Mouse (Mus musculus): ENCODE data around the gene Egln1.

Gene Egln1

DNA sequence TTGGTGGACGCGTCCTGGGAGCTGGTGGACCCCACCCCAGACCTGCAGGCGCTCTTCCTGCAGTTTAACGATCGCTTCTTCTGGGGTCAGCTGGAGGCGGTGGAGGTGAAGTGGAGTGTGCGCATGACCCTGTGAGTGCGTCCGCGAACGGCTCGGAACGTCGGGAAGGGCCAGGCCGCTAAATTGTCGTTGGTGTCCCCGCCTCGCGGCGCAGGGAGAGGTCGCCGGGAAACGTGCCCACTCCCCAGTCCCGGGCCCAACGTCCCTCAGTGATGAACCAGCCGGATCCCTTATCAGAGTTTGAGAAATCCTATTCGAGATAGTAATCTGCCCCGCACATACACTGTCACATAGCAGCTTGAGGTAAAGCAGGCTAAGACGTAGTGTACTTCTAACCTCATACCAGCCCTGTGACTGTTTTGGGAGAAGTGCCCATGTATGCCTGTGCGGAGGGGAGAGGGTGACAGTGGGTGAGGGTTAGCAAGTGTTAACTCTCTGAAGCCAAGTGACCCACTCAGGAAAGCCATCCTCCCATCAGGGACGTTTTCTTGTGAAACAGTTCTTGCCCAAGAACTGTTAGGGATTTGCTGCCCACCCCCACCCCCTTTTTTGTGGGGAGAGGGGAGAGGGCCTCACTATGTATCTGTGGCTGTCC lies 50.7 kb downstream of the Egln1 start:
- DNase-seq, result no peak

DNA sequence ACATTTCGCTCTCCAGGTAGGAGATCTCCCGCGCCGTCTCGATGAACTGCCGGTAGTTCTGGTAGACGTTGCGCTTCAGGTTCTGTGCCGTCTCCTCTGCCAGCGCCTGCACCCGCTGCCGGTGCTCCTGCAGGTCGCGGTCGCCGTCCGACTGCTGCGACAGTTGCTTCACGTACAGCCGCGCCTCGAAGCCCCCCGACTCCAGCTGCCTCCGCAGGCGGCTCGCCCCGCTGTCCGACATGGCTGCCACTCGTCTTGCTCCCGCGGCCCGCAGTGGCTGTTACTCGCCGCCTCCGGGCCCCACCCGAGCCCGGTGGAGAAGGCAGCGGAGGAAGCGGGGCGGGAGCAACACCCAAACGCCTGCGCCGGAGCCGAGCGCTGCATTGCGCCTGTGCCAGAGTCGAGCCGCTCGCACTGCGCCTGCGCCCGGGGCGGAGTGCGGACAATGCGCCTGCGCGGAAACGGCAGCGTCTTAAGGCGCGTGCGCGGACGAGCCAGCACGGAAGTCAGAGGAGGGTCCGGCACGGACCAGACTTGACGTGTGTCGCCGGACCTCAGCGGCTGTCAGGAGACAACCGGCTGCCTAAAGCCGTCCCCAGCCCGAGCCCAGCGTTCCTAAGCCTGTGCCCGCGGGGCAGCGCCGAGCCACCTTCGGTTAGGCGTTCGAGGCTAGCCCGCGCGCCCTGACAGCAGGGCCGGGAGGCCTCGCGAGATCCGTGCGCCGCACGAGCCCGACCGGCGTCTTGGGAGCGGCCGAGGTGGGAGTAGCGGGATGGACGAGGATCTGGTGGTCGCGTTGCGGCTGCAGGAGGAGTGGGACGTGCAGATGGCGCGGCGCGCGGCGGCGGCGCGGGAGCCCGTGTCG lies 51.5 kb downstream of the Egln1 start, which contains the start of the genes Exoc8 and Sprtn:
Gene Exoc8 (minus strand): TSS at position 320 of the 865 bp plus-strand sequence.
Gene Sprtn (plus strand): TSS at position 501 of the 865 bp plus-strand sequence.
- DNase-seq, result peak; percentile 98

DNA sequence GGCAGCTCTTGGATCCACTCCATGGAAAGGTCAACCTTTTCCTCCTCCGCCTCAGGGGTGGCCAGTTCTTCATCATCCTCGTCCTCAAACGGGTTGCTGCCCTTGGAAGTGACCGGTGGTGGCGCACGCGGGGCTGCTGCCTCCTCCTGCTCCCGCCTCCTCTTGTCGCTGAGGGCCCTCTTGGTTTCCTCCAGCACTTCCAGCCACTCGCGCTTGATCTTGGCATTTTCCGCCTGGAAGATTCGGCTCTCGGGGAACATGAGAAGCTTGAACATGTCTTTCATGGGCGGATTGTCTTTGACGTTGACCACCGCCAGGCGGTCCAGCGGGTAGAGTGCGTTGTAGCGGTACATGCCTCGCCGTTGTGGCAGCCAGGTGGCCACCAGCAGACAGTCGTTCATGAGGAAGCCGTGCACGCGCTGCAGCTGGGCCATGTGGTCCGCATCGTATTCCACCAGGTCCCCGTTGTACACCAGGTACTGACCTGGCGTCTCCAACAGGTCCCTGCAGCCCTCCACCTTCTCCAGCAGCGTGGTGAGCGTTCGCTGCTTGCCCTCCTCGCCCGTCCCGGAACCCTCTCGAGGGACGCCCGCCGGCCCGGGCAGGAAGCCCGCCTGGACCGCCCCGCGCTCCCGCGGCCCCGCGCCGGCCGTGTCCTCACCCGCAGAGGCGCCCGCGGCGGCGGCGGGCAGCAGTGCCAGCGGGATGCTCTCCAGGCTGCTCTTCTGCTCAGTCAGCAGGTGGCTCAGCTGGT lies 52.3 kb downstream of the Egln1 start:
- DNase-seq, result peak; percentile 86 to 91

DNA sequence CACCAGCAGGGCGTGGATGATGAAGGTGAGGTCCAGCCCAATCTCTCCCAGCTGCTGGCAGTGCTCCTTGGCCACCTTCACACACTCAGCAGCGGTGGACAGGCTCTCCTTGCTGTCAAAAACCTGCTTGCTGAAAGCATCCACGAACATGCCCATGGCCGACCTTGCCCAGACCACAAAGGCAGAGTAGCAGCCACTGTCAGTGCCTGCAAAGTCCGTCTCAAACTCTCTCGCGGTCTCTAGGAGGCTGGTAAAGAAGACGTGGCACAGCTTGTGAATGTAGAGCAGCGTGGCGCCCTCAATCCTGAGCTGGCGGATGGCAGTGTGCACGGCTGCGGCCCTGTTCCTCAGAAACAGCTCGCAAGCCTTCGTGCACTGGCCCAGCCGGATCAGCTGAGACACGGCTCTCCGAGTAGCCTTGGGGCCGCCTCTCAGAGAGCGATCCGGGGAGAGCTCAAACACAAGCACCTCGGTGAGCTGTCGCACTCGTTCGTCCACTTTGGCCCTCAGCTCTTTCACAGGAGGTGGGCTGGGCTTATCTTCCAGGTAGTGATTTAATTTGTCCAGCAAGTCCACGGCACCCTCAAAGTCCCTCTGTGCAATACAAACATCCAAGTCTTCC lies 53.0 kb downstream of the Egln1 start:
- peak in 1 of 2 experiments; percentile 34 for DNase-seq

DNA sequence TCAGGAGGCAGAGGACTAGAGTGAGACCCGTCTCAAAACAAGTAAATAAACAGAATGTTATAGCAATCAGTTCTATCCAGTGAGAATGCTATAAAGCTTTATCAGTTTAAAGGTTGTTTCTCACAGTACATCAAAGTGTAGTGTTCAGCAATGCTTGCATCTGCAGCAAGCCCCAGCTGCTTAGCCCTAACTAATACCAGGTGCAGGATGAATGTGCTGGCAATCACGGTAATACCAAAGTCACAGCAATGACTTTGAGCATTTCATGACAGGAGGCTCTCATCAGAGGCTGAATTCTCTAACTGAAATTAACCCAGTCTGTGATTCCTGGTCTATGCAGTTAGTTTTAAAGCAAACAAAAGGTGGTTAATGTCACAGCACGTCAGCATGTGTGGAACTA lies 56.5 kb downstream of the Egln1 start:
- no peak for DNase-seq

DNA sequence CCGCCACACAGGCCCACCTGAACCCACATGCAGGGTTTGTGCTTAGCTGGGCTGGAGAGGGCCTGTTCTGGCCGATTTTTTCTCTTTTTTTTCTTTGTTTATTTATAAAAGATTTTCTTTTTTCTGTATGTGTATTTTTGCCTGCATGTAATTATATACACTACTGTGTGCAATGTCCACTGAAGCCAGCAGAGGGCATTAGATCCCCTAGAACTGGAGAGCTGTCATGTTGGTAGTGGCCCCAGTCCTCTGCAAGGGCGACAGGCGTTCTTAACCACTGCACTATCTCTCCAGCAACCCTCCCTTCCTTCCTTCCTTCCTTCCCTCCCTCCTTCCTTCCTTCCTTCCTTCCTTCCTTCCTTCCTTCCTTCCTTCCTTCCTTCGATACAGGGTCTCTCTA lies 60.7 kb downstream of the Egln1 start:
- no peak for DNase-seq

DNA sequence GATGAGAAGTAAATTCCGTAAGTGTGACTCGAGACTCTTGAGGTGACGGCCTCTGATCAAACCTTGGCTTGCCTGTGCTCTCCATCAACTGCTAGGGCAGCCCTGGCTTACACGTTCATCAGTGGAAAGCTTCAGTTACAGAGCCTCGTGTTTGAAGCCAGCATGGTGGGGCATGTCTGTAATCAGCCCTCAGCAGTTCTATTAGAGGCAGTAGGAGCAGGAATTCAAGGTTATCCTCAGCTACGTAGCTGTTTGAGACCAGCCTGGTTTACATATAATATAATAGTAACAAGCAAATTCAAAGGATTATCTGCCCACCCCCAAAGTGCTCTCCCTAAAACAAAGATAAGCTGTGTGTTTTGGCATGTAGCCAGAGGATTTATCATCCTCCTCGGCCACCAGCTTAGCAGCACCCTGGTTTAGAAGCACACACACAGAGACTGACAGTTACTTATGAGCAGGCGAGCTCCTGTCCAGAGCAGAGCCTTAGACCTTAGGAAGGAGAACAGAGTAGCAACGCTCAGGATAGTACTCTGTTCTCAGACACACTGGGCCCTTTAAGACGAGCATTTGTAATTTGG lies 70.1 kb downstream of the Egln1 start:
- no peak for DNase-seq

DNA sequence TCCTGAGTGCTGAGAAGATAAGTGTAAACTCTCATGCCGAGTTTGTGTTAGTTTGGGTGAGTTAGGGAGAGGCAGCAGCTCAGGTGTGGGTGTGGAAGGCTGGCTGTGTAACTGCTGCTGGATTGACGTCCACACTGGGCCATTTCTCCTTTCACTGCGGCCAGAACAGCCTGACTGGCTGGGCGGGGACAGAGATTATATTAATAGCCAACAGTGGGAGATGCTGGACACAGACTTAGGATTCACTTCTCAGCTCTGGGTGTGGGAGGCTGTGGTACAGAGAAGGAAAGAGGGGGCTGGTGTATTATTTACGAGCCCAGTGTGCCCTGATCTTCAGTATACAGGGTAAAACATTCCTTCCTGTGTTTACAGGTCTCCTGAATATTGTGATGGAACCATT lies 71.0 kb downstream of the Egln1 start:
- no peak for DNase-seq

DNA sequence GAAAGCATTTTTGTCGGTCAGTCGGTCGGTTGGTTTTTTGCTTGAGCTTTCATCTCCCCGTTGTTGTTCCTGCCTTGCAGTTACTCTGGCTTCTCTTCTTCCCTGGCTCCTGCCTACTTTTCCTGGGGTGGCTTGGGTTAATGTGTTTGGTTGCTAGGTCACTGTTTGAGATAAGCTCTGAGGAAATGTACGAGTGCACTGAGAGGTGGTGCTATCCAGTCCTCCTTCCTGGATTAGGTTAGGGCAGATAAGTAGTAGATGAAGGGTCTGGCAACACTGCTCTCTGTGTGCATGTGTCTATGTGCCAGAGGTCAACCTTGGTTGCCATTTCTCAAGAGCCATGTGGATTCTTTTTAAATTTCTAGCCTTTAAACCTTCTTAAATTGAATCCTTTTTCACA lies 76.4 kb downstream of the Egln1 start:
- no peak for DNase-seq

DNA sequence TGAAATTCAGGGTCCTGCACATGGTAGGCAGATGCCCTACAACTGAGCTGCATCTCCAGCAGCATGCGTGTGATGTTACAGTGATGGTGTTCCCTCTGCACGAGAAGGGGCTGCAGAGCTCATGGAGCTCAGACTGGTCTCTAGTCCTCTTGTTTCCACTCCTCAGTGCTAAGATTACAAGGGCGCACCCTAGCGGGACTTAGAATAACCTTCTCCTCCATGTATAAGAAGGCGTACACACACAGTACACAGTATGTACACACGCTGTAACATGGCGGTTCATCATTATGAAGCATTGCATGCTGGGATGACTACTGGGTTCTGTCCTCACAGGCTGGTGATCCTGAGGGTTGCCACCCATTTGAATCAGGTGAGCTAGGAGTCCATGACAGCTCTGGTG lies 77.0 kb downstream of the Egln1 start:
- no peak for DNase-seq

DNA sequence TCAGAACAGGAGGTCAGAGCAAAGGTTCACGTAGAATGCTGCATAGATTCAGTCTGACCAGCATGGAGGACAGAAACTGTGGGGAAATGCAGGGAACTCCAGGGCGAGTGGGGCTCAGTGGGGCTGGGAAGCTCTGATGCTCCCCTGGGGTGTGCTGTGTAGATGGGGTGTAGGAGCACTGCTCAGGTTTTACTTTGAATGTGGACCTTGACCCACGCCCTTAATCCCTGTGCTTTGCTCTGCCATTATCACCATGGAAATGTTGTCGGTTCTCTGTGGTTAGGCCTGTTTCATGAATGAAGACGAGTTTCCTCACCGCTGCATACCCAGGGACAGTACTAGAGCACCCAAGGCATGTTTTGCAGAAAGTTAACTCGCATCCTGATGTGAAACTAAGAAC lies 77.7 kb downstream of the Egln1 start:
- no peak for DNase-seq

DNA sequence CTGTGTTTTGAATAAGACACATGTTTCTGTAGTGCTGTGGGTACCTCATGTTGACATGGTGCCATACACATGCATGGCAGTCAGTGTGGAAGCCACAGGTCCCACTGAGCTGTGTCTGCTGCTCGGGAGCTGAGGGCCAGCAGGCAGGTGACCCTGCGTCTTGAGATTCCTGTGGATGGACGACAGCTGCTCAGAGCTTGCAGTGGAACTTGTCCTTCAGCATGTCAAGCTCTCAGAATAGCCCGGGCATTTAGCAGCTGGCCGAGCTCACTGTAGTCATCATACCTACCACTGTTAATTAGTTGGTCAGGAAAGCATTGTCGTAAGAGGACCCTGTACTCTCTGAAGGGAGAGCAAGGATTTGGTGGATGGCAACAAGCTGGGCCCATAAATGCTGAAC lies 79.4 kb downstream of the Egln1 start:
- DNase-seq, result peak in 1 of 2 experiments; percentile 11

DNA sequence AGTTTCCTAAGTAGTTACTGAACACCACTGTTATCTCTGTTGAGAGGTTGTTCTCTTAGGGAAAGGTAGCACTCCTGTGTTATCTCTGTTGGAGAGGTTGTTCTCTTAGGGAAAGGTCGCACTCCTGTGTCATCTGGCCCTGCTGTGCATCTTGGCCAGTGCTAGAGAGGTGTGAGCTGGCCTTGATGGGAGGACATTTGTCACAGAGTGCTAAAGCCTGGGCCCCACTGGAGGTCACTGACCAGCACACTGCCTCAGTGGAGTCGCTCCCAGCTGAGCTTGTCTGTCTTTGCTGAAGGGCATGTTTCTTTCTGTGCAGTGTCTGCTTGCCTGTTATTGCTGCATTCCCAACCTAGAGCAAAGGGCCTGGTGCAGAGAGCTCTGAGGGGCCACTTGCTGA lies 82.0 kb downstream of the Egln1 start:
- no peak for DNase-seq

DNA sequence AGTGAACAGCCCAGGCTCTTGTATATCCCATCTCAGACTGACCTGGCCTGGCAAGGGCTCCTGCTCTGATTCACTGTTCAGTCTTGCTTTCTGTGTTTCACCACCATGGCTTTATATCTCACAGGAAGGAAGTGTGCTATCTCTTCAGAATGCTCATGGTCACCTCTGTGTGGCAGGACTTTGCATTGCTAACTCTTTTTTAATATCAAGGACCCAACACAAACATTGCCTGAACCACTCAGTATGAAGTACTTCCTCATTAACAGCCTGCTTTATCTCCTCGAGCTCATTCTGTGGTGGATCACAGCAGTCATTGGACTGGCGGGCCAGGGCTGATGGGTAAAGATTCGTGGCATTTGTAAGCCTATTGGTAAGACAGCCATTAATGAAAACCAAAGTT lies 82.5 kb downstream of the Egln1 start:
- no peak for DNase-seq

DNA sequence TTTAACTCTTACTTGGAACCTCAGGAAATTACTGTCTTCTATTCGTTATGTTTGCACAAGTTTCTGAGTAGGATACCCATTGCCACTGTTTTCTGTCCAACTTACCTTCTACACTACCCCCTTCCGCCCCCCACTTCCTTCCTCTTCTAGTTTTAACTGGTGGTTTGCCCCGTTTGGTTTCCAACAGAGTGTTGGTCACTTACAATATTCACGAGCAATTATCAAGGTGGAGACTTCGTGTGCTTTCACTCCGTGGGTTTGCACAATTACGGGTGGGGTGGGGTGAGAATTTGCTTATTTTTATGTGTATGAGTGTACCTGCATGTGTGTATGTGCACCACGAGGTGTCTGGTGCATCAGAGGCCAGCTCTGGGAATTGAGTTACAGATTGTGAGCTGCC lies 85.4 kb downstream of the Egln1 start:
- DNase-seq, result no peak

DNA sequence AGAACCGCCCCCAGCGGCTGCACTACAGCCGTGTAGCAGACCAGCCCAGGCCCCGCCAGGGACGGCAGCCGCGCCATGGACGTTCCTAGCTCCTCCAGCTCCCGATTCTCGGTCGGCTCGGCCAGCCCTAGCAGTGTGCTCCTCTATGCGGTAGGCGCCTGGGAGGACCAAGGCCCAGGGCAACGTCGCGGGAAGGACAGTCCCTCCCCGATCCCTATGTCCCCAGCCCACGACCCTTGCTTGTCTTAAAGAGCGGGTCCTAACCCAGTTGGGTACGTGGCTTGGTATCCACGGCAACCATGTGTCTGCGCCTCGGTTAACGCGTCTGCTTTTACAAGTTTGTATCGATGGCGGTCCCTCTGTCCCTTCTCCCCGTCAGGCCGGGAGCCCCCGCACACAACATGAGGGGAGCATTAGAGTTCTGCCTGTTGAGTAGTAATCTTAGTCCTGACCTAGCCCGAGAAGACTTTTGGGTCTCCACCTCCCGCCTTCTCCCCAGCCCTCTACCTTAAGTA lies 85.9 kb downstream of the Egln1 start:
- no peak for DNase-seq

DNA sequence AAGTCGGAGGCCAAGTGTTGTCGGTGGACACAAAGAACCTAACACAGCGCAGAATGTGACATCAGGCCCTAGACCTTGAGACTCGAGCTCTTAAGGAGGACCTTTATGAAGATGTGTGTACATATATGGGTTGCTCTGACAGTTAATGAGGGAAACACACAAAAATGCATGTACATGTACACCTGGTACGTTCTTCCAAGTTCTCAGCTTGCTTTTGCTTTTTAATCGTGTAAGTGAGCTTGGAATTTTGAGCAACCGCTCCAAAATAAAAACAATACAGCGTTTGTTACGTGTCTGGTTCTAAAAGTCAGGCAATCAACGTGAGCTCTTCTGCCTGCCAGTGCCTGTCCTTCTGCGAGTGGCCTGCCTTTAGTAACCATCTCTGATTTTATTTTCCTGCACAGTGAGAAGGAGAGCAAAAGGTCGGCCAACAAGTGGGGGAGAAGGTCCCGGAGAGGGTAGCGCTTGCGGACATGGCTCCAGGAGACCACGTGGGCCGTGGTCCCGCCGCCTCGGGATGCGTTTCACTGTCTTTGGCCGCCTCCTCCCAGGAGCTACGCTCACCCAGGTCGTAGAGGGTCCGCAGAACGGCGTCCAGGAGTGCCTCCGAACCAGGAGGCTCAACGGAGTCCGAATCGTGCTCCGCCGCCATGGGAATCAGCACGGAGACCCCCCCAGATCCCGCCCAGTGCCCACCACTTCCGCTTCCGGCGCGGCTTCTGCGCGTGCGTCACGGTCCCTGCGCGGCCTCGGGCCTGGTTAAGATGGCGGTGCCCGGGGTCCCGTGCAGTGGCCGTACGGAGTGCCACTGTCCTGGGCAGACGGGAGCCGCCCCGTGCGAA lies 86.6 kb downstream of the Egln1 start, which contains the start of the genes Gnpat and 2810004N23Rik:
Gene Gnpat (plus strand): TSS at position 713 of the 842 bp plus-strand sequence.
Gene 2810004N23Rik (minus strand): TSS at position 800 of the 842 bp plus-strand sequence.
- peak; percentile 97 for DNase-seq

DNA sequence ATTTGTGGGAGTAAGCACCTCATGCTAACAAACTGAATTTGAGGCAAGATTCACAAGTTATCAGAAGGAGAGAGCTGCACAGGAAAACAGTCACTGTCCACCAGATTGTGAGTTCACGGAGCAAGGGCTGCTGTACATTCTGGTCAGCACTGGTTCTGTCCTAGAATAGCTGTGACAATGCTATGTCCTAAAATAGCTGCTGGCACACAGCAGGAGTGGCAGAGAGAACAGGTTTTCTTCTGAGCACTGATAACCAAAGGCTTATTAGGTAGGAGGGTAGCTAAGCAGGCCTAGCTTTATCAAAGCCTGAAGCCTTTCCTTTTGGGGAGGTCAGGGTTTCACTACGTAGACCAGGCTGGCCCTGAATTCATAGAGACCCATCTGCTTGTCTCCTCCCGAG lies 88.9 kb downstream of the Egln1 start:
- DNase-seq, result no peak

DNA sequence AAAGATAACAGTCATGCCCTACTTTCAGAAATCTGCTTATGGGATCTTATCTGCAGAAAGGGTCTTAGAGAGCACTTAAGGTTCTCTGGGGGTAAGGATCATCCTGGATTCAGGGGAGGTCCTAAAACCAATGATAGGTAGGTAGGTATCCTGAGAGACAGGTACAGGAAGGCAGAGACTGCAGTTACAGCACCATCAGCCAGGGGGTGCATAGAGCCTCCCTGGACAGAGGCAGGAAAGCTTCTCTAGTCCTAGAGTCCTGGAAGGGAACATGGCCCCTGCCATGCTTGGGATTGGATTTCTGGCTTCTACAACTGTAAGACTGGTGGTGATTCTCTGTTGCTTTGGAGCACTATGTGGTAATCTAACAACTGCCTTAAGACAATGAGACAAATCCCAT lies 89.7 kb downstream of the Egln1 start:
- DNase-seq, result peak; percentile 36 to 37
